Mouse (Mus musculus) liver, postnatal 0 days (tissue): ENCODE measurements around the gene Olfr963.

Experiments used
- CTCF ChIP-seq: sonication (generic); IDR thresholded peaks from 2 replicates; pipeline ENCODE4 v1.5.1; 2016; ENCODE audit warnings: antibody characterized with exemption, low read depth
- EP300 ChIP-seq: IDR thresholded peaks from 2 replicates; pipeline ENCODE4 v1.6.1; 2016; ENCODE audit warnings: antibody characterized with exemption, low read depth, mild to moderate bottlenecking

DNA sequence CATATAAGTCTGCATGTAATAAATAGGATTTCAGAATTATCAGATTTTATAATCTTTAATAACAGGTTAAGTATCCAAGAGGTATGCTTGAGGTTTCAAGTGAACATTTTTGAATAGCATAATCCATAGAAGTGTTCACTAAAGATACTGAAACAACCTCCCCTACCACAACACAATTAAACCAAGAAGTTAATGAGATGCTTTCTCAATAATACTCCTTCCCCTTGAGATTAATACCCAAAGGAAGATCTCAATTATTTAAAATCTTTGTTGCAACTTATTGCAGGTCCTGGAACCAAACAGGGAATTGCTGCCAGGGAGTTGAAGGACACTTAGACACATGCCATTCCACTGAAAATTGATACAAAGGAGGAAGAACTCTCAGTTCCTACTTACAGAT is 22.2 kb upstream of the Olfr963 start, which contains the start of gene Olfr961:
- TF ChIP-seq CTCF (no peak), EP300 (no peak)
